Mouse (Mus musculus): ENCODE results near the gene BC004004.
A peak's percentile ranks its signal among the peaks of the same experiment; 100 is the strongest.

Gene BC004004

GRCm38 (mm10) chr17:29355461-29355840 lies 86.9 kb downstream of the BC004004 start:
- no peak for DNase-seq

GRCm38 (mm10) chr17:29355841-29356478 lies 87.4 kb downstream of the BC004004 start:
- DNase-seq, result peak; percentile 6

- peak; percentile 26 for DNase-seq
These were observed 87.9 kb downstream of the BC004004 start for GRCm38 (mm10) chr17:29356479-29356856.

GRCm38 (mm10) chr17:29356882-29357281 lies 88.3 kb downstream of the BC004004 start:
- no peak for DNase-seq

GRCm38 (mm10) chr17:29358928-29359327 lies 90.3 kb downstream of the BC004004 start:
- no peak for DNase-seq

- DNase-seq, result peak; percentile 60
These were observed 92.2 kb downstream of the BC004004 start, which contains the start of gene Fgd2 for GRCm38 (mm10) chr17:29360761-29361221. TSS of gene Fgd2 (plus strand) at chr17:29360914.

- peak; percentile 70 for DNase-seq
These were observed 93.5 kb downstream of the BC004004 start for GRCm38 (mm10) chr17:29361982-29362691.

GRCm38 (mm10) chr17:29363109-29363508 lies 94.5 kb downstream of the BC004004 start:
- DNase-seq, result no peak

All from thymus, postnatal 4 days (tissue).